Mouse (Mus musculus): ENCODE data around the gene Ndufs2. TPM values are rescaled to one million over a fixed set of nuclear protein-coding genes. Genes with fewer than 3 reads are reported as not detected.
A peak's percentile ranks its signal among the peaks of the same experiment; 100 is the strongest.

The Ndufs2 gene
- total and polyA plus RNA-seq, 2 experiments, result 174 to 272 TPM

DNA sequence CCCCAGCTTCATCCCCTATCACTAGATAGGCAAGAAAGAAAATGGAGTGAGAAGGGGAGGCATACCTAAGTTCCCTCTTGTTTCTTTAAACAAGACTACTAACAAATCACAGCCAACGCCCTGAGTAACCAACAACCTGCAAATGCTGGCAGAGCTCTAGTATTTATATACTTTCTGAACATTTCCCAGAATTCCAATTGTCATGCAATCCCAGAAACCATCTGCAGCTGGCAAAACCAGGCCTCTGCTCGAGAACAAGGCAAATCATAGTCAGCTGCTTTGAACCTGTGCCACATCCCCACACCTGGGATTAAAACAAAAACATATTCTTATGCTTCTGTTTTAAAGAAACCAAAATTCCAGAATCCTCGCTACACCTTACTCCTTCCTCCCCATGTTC lies 42.2 kb upstream of the Ndufs2 start:
- H3K27ac ChIP-seq (replicated peaks; ENCODE audit: insufficient read depth, low read depth, low read length), result no peak overlapping the region; the same call in 1 of the 2 replicates
- H3K9ac ChIP-seq (ENCODE audit: low read depth, low read length), result no peak overlapping the region
- no peaks in the 10 kb centered on the region for H3K27me3 ChIP-seq (ENCODE audit: control insufficient read depth, insufficient read depth, low read length)
- 50% methylated on average over 3 of the region's 3 CpGs for WGBS
- H3K4me1 ChIP-seq (ENCODE audit: control insufficient read depth, insufficient read depth, low read length), result no peaks in the 10 kb centered on the region
- H3K36me3 ChIP-seq (ENCODE audit: control insufficient read depth, insufficient read depth, low read length), result peaks cover 10% of the 10 kb centered on the region
- H3K79me2 ChIP-seq (ENCODE audit: control insufficient read depth, insufficient read depth, low read length), result peaks cover 6% of the 10 kb centered on the region; the same call in 1 of the 2 replicates
- TF ChIP-seq CTCF (IDR thresholded peaks at IDR 0.05; ENCODE audit: low read depth, low read length) (no peak), POLR2A (IDR thresholded peaks at IDR 0.05; ENCODE audit: extremely low read depth, insufficient read depth, low read length) (no peak)
- peak; percentile 53 for DNase-seq (ENCODE audit: extremely low read depth, low read depth, low spot score)
- peak overlapping the region; percentile 84; the same call in 1 of the 2 replicates for H3K4me3 ChIP-seq (ENCODE audit: insufficient read depth, low read depth, low read length)

DNA sequence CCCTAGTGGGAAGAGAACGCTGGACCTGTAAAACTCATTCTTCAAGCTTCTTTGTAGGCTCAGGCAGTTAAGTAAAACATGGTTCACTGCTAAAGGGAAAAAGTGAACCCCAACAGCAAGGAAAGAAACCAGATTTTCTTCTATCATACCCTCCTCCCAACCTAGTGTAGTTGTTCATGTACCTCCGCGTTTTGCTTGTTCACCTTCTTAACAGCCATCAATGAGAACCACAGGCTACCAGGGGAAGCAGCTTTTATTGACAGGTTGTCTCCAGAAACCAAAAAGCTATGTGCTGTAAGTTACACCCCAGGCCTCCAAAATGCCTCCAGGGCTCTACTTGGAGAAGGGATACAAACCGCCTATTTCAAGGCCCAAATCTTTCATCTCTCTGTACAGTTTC lies 37.1 kb upstream of the Ndufs2 start:
- H3K27ac ChIP-seq (replicated peaks; ENCODE audit: insufficient read depth, low read depth, low read length), result no peak overlapping the region
- peaks cover 3% of the 10 kb centered on the region for H3K4me1 ChIP-seq (ENCODE audit: control insufficient read depth, insufficient read depth, low read length)
- peaks cover 10% of the 10 kb centered on the region for H3K36me3 ChIP-seq (ENCODE audit: control insufficient read depth, insufficient read depth, low read length)
- peaks cover 13% of the 10 kb centered on the region; the same call in 1 of the 2 replicates for H3K79me2 ChIP-seq (ENCODE audit: control insufficient read depth, insufficient read depth, low read length)
- DNase-seq (ENCODE audit: extremely low read depth, low read depth, low spot score), result no peak
- no peaks in the 10 kb centered on the region for H3K27me3 ChIP-seq (ENCODE audit: control insufficient read depth, insufficient read depth, low read length)
- WGBS, result 66% methylated on average over 4 of the region's 4 CpGs
- no peak overlapping the region for H3K9ac ChIP-seq (ENCODE audit: low read depth, low read length)
- TF ChIP-seq POLR2A (IDR thresholded peaks at IDR 0.05; ENCODE audit: extremely low read depth, insufficient read depth, low read length) (no peak), CTCF (IDR thresholded peaks at IDR 0.05; ENCODE audit: low read depth, low read length) (no peak)
- H3K4me3 ChIP-seq (ENCODE audit: insufficient read depth, low read depth, low read length), result no peak overlapping the region

DNA sequence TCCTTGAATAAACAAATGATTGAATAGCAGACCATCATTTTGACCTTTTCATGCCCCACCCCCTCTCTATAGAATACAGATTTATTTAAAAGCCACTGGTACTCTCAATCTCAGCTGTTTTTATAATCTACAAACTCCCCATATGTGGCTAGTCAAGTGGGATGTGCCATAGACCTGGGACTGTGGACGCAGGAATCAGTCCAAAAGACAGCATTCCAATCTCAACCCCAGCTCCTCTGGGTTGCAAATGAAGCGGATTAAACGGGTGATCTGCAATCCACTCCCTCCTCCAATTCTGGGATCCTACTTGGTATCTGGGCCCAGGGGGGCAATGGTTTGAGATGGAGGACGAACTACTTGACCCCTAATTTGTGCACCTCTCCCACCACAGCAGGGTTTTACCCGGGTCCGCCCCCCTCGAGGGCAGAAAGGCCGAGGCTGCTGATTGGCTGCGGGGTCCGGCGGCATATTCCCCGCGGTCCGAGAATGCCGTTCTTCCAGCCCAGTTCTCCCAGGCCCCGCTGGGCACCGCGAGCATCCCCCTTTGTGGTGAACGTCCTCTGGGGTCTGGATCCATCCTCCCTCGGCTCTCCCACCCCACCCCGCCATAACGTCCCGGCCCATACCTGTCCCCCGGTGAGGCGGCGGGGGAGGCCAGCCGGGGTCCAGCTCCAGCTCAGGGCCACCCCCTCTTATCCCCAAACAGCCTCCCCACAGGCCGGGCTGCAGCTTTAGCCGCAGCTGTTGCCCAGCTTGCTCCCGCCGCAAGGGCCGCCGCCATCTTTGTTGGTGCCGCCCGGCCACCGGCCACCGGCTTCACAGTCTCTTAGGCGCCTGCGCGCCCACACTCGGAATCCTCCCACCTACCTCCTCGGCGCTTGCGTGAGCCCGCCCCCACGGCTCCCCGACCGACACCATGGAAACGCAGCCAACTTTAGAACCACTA lies 36.2 kb upstream of the Ndufs2 start, which contains the start of gene Usp21:
Gene Usp21, minus strand, starts transcription at position 856 of the 946 bp plus-strand sequence.
- TF ChIP-seq CTCF (IDR thresholded peaks at IDR 0.05; ENCODE audit: low read depth, low read length) (no peak), POLR2A (IDR thresholded peaks at IDR 0.05; ENCODE audit: extremely low read depth, insufficient read depth, low read length) (peak; percentile 67; the same call in 1 of the 2 replicates)

GRCm38 (mm10) chr1:171286517-171286916 lies 35.3 kb upstream of the Ndufs2 start:
- Histone ChIP-seq H3K27me3 (ENCODE audit: control insufficient read depth, insufficient read depth, low read length) (no peaks in the 10 kb centered on the region), H3K79me2 (ENCODE audit: control insufficient read depth, insufficient read depth, low read length) (peaks cover 7% of the 10 kb centered on the region; the same call in 1 of the 2 replicates), H3K4me3 (ENCODE audit: insufficient read depth, low read depth, low read length) (no peak overlapping the region), H3K9ac (ENCODE audit: low read depth, low read length) (no peak overlapping the region), H3K4me1 (ENCODE audit: control insufficient read depth, insufficient read depth, low read length) (peaks cover 3% of the 10 kb centered on the region), H3K36me3 (ENCODE audit: control insufficient read depth, insufficient read depth, low read length) (peaks cover 10% of the 10 kb centered on the region), H3K27ac (replicated peaks; ENCODE audit: insufficient read depth, low read depth, low read length) (no peak overlapping the region)
- no peak for DNase-seq (ENCODE audit: extremely low read depth, low read depth, low spot score)
- WGBS, result 91% methylated on average over 19 of the region's 19 CpGs
- TF ChIP-seq CTCF (IDR thresholded peaks at IDR 0.05; ENCODE audit: low read depth, low read length), result no peak
- no peak for TF ChIP-seq POLR2A (IDR thresholded peaks at IDR 0.05; ENCODE audit: extremely low read depth, insufficient read depth, low read length)

More for the DNA sequence above, 36.2 kb upstream of the Ndufs2 start, which contains the start of gene Usp21:
- peak; percentile 69 for DNase-seq (ENCODE audit: extremely low read depth, low read depth, low spot score)
- H3K9ac ChIP-seq (ENCODE audit: low read depth, low read length), result peak within 1 kb of the TSS; percentile 97
- WGBS, result under 1% methylated on average over 49 of the region's 49 CpGs
- peaks cover 10% of the 10 kb centered on the region for H3K36me3 ChIP-seq (ENCODE audit: control insufficient read depth, insufficient read depth, low read length)
- peaks cover 9% of the 10 kb centered on the region; the same call in 1 of the 2 replicates for H3K79me2 ChIP-seq (ENCODE audit: control insufficient read depth, insufficient read depth, low read length)
- H3K27ac ChIP-seq (replicated peaks; ENCODE audit: insufficient read depth, low read depth, low read length), result peak within 1 kb of the TSS; percentile 75
- peaks cover 3% of the 10 kb centered on the region for H3K4me1 ChIP-seq (ENCODE audit: control insufficient read depth, insufficient read depth, low read length)
- no peaks in the 10 kb centered on the region for H3K27me3 ChIP-seq (ENCODE audit: control insufficient read depth, insufficient read depth, low read length)
- peak within 1 kb of the TSS; percentile 93 for H3K4me3 ChIP-seq (ENCODE audit: insufficient read depth, low read depth, low read length)

- H3K4me3 ChIP-seq (ENCODE audit: insufficient read depth, low read depth, low read length), result no peak overlapping the region
- peaks cover 4% of the 10 kb centered on the region for H3K4me1 ChIP-seq (ENCODE audit: control insufficient read depth, insufficient read depth, low read length)
- WGBS, result 86% methylated on average over 20 of the region's 20 CpGs
- H3K9ac ChIP-seq (ENCODE audit: low read depth, low read length), result no peak overlapping the region
- no peak overlapping the region for H3K27ac ChIP-seq (replicated peaks; ENCODE audit: insufficient read depth, low read depth, low read length)
- no peaks in the 10 kb centered on the region for H3K27me3 ChIP-seq (ENCODE audit: control insufficient read depth, insufficient read depth, low read length)
- peaks cover 7% of the 10 kb centered on the region; the same call in 1 of the 2 replicates for H3K79me2 ChIP-seq (ENCODE audit: control insufficient read depth, insufficient read depth, low read length)
- no peak for DNase-seq (ENCODE audit: extremely low read depth, low read depth, low spot score)
- H3K36me3 ChIP-seq (ENCODE audit: control insufficient read depth, insufficient read depth, low read length), result peaks cover 10% of the 10 kb centered on the region
- TF ChIP-seq CTCF (IDR thresholded peaks at IDR 0.05; ENCODE audit: low read depth, low read length), result no peak
- TF ChIP-seq POLR2A (IDR thresholded peaks at IDR 0.05; ENCODE audit: extremely low read depth, insufficient read depth, low read length), result no peak
These were observed 34.1 kb upstream of the Ndufs2 start for GRCm38 (mm10) chr1:171285096-171285892.

All from liver, adult 2 months (tissue).